Mouse (Mus musculus): ENCODE measurements around the gene Ica1. TPM values are rescaled to one million over a fixed set of nuclear protein-coding genes. Genes with fewer than 3 reads are reported as not detected.

The Ica1 gene
- total RNA-seq, 2 experiments from 2014 or later = 52.9 to 55.8 TPM

Other genes starting within 250 kb of the Ica1 start
- 10 to 100 TPM; 38.9 to 39.0 TPM for gene Nxph1, start 169.9 kb upstream of the Ica1 start, total RNA-seq (2021)

All from layer of hippocampus, postnatal 25 days (tissue).